Mouse (Mus musculus): ENCODE data around the gene Olfr328.

GRCm38 (mm10) chr11:58546322-58546721, 9.1 kb downstream of the Olfr328 start, which contains the start of gene Olfr329-ps:
- TF ChIP-seq MYOD1 (IDR thresholded peaks at IDR 0.05; ENCODE audit: control insufficient read depth, insufficient read length, low read depth) (no peak), CEBPB (IDR thresholded peaks at IDR 0.05; ENCODE audit: low read depth) (no peak), CTCF (IDR thresholded peaks at IDR 0.05; ENCODE audit: control insufficient read depth, insufficient read depth, insufficient read length) (no peak)

Data from C2C12 (cell line).